Mouse (Mus musculus) heart, adult 18-20 months (tissue): ENCODE measurements at regions not wholly inside any gene's neighbourhood (a gene's known extent, or its start where the extent isn't known, plus 50 kb on each side); places are given as distances from the start of the nearest gene placed in this dataset.

Experiments
- DNase-seq, 2 experiments: peaks; one replicate each; pipeline ENCODE4 v3.0.0; 2021 to 2022; ENCODE audit warnings: mixed read lengths in 1 of 2

DNA sequence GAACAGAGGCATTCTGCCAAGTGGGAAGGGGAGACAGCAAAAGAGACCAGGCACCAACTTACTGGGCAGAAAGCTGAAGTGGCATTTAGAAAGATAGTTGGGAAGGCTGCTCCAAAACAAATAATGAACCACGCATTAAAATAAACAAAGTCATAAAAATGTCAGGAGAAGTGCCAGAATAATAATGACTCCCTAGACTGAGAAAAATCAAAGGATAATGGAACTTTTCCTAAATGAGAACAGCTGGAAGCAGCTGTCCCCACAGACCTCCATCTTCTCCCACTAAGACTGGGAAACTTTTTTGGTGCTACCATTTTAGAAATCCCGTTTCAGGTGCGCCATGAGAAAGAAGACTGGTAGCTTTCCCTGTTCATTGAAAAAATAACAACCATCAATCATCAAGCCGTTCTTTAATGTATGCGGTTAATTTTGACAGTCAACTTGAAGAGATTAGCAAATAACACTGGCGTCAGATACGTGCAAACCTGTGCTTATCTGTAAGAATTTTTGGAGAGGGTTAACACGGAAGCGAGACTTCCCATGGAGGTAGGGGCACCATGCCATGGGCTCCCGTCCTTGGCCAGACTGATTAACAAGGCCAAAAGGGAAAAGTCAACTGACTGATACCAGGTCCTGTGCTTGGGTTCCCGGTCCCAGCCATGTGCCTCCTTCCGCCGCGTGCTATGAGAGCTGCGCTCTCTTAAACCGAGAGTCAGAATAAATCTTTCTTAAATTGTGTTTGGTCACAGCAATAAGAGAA lies 286.1 kb upstream of the Id4 start:
- peak; percentile 6 to 8 for DNase-seq

DNA sequence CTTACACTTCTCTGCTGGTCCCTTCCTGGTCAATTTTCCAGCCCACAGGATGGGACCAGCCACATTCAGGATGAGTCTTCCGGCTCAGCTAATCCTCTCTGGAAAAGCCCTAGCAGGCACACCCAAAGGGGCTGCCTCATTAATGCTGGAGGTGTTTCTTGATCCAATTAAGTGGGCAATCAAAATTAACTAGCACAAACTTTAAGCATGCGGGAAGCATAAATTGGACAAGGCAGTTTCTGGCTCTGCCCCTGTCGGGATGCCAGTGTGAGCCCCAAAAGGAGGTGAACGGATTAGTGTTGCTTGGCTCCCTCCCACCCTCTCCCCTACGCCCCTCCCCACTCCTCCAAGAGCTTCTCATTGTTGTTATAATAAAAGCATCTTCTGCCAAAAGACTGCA lies 262.5 kb upstream of the Id4 start:
- DNase-seq: no peak

DNA sequence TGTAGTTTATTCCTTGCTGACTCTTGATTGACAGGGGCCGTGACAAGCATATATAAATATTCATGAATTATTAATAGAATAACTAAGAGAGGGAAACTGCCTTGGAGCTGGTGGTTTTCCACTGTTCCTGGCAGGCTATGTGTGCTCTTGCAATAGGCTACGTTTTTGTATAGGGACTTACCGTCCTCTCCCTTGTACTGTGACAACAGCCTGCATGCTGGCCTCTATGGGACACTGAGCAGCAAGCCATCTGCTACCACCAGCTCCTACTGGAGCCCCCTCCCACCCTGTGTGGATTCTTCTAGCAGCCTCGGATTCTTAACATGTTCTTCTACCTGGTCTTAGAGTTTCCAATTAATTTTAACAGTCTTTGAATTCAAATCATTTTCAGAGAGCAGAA lies 261.6 kb upstream of the Id4 start:
- no peak for DNase-seq

DNA sequence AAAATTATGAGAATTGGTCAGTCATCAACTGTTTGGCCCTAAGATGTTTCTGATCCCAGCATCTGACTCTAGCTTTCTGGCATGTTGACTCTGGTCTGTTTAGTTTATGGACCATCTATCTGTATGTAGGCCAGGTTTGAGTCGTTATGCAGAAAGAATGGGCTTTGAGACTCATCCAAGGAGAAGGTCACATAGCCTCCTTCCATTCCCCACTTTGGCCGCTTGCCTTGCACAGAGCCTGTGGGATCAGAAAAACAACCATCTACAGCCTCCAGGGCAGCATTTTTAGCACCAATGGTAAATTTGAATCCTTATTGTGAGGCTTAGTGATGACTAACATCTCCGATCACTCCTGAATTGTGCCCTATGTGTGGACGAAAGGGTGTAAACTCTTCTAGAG lies 257.9 kb upstream of the Id4 start:
- peak in 1 of 2 experiments; percentile 10 for DNase-seq

DNA sequence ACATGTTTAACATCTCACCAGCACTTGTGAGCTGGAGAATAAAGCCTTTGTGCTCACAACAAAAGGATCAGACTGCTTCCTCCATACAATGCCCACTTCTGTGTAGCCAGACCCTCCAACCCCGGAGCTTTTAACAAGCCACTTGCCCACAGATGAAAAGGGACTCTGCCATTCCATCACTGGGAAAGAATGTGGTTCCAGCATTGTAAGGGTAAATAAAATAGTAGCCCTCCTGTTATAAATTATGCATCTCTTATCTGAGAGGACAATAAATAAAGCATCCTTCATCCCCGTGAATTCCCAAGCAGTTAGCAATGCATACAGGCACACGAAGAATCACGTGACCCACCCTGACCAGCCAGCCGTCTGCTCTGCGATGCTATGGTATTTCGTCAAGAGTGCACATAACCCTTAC lies 247.7 kb upstream of the Id4 start:
- no peak for DNase-seq

DNA sequence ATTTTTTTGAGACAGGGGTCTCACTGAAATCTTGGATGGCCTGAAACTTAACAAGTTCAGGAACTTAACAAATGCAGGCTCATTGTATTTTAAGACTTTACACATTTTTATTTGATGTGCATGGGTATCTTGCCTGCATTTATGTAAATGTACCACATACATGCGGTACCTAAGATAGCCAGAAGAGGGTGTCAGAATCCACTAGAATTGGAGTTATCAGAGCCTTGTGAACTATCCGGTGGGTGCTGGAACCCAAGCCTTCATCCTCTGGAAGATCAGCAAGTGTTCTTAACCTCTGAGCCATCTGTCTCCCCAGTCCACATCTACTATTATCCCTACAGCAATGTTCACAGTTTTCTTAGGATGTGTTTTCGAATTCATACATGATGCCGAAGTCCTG lies 245.7 kb upstream of the Id4 start:
- DNase-seq: no peak

DNA sequence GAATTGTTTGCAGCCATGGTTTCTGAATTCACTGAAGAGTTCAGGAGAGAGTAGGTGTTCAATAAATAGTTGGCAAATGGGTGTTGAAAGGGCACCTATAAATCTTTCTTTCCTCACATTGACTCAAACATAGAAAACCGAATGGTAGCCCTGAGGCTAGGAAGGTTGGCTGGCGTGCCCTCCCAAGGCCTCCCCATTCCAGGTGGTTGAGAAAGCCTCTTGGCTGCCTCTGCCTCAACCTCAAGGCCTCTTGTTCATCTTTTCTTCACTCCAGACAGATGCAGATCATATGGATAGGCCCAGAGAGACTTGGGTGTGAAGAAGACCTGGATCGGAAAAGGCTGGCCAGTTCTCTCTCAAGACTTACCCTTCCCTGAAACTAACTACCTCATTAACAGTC lies 245.0 kb upstream of the Id4 start:
- DNase-seq: no peak

DNA sequence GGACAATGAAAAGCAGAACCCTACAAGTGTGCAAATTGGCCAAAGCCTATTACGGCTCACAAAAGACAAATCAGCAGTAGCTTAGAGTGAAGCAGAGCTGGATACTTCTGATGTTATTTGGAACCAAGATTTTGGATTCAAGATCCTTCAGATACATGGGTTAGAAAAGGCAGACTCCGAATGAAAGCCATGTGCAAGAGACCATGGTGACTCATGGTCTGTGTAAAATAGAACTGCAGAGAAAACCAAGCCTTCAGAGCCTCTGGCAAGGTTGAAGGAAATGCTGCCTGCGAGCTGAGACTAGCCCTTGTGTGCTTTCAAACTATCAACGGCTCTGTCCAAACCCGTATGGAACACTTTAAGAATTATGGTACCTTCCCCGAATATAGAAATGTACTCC lies 244.4 kb upstream of the Id4 start:
- DNase-seq: no peak

DNA sequence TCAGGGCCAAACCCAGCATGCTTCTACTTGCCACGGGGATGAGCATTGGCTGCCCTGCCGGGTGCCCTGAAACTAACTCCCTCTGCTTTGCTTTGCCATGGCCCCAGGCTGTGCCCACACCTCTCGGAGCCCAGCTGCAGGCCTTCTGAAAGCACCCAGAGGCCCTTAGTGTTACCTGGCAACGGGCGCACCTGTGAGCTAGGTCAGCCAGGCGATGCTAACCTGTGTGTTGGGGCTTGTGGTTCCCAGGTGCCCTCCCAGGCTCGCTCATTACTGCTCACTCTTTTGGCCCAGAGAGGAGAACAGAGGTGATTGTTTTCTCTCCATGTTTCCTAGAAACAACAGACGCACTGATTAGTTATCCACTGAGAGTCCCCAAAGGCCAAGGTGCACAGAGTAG lies 243.4 kb upstream of the Id4 start:
- DNase-seq: no peak

DNA sequence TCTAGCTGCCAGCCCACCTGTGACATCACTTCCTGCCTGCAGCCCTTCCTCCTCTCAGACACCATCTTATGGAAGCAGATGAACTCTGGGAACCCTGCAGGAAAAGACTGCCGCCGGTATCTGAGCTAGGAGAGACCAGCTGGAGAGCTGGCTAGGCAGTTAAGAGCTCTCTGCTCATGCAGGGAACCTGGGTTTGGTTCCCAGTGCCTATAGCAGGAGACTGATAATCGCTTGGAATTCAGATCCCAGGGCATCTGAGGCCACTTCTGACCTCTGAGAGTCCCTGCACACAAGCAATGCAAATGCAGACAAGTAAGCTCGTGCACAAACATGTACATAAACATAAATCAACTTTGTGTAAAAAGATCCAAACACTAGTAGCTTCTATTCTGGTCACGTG lies 242.4 kb upstream of the Id4 start:
- no peak for DNase-seq

DNA sequence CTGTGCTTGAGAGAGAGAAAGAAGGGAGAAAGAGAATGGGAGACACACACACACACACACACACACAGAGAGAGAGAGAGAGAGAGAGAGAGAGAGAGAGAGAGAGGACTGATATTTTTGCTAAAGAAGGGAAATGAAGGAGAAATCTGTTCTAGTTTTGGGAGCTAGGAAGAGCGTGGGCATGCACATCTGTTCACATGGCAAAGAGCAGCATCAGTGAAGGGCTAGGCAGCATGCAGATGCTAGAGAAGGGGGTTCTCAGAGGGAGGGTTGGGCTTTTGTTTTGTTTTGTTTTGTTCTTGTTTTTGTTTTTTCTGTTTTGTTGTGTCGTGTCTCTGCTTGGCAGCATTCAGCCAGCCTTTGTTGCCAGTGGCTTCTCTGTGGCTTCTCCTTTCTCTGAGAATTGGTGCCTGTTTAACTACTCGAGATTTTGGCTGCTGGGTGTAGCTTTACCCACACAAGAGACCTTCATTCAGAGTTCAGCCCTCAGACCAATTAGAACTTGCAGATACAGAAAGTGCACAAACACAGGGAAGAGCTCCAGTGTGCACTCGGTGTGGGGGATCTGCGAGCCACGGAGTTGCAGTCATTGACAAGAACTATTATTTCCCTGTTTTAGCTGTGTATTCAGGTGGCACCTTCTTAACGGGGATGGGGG lies 237.9 kb upstream of the Id4 start:
- DNase-seq: no peak

DNA sequence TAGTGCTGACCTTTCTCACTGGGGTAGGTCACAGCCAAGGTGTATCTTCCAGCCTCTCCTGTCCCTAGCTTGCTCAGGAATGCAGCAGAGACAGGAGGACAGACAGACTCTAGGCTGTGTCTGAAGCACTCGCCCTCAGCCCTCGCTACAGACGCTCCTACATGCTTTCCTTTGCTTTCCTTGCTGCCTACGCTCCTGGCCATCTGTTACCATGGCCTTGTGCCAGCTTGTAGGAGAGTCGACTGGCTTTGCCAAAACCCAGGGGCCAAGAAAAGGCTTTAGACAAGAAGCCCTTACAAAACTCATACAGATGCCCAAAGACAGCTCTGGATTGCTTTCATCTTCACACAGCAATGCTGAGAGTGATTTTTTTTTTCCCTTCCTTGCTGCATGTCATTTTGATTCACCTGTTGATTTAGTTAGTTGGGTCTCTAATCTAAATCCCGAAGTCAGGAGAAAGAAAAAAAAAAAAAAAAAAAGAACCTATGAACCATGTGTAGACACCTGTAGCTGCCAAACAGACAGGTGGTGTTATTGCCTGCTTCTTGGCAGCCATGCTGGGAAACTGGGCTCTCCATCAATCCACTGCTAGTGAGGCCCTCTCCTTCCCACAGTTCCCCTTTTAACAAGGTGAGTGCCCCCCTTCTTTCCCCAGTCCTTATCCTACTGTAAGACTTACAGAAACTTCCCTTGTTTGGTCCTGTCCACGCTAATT lies 233.1 kb upstream of the Id4 start:
- DNase-seq: peak; percentile 63 to 69

DNA sequence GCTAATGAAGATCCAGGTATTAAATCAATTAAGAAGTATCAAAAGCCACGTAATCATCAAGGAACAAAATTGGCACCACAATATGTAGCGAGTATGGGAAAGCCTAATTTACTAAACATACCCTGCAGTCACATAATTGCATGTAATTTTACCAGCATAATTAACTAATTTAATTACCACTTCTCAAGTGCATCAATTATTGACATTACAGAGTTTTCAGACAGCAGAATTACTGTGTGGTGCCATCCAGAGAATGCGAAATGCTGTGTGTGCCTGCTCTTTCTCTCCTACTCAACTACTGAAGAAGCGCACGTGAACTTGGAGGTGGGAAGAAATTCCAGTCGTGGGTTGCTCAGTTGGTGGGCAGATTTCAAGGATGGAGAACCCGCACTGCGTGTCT lies 229.5 kb upstream of the Id4 start:
- no peak for DNase-seq

DNA sequence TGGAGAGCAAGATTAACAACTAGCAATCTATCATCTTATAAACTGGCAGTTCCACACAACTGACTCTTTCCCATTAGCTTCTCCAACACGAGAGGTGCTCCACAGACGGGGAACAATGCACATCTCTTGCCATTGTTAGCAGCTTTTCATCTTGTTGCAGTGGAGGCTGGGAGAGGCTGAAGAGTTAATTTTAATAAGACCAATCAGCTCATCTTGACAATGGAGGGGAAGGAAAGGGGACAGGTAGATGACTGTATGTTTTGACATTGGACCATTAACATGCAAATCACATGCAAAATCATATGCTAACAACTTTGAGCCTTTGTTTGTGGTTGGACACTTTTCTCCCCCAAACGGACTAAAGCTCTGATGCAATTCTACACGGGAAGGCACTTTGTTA lies 218.9 kb upstream of the Id4 start:
- no peak for DNase-seq

DNA sequence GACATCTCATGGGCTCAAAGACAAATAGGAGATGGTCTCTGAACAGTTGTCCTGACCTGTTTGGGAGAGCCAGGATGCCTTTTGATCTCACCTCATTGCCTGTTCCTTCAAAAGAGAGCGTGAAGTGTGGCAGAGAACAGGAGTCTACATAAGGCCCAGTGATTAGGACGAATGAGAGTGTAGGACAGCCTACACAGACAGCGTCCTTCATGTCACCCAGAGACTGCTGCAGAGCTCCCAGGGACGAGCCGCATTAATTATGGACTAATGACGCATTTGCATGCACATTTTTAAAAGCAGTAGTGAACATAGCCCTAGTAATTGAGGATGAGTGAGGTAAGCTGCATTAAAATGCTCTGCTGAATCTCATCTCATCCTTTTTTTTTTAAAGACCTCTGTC lies 218.5 kb upstream of the Id4 start:
- DNase-seq: no peak

DNA sequence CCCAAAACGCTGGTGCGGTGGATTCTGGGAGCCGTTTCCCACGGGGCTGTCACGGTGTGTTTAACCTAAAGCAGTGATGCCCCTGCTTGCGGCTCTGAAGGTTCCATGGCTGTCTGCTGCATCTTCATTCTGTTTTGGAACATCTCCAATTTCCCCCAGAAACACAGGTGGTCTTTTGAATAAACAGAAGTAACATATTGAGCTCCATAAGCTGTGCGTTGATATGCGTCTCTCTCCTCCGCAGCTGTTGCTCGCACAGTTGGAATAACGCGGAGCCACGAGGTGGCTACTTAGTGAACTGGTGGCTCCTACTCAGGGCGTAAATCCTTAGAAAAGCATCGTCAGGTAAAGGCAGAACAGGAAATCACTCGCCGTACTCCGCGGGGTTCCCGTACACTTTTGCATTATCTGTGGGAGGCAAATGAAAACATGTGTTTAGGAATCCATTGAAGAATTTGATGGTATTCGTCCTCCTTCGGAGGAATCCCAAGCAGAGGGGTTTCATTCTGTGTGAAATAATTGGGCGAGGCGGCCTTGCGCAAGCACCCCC lies 214.8 kb upstream of the Id4 start:
- DNase-seq: no peak

DNA sequence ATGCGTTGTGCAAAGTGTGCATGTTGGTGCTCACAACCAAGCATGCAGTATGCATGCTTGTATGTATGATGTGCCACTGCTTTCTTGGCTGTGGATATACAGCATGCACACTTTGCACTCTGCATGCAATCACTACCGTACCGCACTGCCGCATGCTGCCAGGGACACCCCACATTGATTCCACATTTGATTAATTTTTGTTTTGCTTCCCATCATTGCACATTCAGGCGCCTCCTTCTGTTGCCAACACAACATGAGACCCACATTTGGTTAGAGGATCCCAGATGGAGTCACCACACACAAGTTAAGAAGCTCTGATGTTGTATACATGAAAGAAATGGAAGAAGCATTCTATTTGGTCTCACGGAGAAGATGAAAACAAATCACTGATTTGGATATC lies 211.2 kb upstream of the Id4 start:
- no peak for DNase-seq

DNA sequence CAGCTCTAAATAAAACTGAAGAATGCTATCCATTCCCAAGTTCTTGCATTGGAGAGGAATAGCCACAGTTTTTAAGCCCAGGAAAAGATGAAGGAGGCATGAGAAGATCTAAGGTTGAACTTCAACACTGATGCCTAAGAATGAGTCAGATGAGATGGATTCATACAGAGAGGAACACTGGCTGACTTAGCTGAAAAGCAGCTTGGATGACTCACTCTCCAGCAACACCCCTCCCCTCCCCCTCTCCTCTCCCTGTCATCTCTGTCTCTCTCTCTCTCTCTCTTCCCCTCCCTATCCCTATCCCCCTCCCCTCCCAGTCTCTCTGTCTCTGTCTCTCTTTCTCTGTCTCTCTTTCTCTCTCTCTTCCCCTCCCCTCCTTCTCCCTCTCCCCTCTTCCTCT lies 186.4 kb upstream of the Id4 start:
- no peak for DNase-seq

DNA sequence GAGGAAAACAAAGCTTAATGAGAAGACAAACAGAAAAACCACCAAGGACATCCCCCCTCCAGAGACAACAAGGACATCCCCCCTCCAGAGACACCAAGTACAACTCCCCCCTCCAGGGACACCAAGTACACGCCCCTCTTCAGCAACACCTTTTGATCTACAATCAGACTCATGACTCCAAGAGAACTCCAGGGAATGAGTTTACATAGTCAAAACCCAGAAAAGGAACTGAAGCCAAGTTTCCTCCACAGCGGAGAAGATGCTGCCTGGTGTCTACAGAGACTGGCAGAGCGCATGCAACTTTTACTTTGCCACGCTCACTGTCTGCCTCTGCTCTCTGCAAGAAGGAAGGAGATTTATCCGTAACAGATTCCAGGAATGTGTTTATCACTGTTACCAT lies 185.7 kb upstream of the Id4 start:
- DNase-seq: no peak

DNA sequence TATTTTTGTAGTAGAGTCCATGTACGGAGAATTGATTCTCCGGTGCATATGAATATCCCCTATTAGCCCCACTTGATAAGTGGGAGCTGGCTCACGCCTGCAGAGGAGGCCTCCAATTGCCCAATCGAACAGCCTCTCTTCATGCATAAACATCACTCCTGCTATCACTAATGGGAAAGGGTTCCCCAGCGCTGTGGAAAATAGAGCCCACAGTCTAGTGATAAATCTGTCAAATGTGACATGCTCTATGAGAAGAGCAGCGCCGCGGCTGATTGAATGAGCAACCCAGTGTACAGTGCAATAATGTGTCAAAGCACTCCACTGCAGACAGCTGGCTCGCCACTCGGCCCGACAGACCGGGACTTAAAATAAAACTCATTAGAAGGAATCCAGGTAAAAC lies 182.8 kb upstream of the Id4 start:
- DNase-seq: no peak

DNA sequence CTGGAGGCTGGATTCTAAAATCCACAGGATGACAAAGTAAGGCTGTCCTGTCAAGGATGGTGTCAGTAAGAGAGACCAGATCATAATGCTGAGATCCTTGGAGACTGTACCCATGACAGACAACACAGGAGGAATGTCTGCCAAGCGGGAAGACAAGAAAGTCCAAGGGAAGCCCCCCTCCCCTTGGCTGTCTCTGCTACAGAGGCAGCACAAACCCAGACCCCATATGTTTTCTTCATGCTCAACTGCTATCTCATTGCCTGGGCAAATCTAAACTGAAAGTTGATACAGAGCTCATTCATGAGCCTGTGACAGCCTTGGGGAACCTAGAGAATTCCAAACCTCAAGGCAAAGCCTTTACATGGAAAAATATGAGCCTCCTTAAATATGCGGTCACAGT lies 177.7 kb upstream of the Id4 start:
- no peak for DNase-seq

DNA sequence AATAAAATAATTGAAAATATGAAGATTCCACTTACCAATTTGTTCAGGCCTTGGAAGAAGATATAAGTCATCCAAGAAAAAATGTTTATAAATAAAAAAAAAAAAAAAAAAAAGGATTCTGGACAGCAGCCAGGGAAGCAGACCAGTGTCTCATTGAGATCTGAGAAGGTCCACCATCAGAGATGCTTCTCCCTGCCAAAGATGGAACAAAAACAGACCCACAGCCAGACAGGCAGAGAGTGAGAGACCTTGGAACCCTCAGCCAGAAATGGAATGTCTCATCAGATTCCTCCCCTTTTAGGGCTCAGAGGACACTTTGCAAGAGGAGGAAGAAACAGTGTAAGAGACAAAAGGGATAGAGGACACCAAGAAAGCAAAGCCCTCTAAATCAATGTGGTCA lies 177.2 kb upstream of the Id4 start:
- no peak for DNase-seq

DNA sequence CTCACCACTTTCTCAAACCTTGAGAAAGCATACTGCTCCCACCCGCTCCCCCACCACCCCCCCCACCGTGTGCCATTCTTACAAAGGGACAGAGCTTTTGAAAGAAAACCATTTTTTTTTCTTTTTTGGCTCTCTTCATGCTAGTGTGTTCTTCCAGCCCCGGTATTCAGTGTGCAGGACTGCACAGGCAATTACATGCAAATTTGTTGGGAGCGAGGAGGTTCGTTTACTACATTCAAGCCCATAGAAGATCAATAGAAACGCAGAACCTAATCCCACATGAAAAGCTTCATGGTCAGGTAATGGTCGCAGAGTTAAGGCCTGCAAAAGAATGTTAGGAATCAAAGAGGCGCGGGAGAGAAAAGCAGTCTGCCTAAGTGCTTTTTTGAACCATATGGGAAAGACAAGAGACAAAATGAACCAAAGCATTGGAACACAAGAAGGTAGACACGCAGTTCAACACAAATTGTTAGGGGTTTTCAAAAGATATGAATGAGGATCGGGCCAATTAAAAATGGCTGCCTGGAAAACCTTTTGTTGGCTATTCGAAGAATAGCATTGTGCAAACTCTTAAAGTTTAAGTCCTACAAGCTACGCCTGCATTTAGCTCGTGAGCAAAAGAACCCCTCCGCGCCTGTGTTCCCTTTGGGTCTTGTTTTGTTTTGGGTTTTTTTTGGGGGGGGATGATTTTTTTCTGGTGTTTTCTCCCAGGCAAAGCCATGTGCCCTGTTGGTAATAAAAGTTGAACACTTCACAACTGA lies 166.6 kb upstream of the Id4 start:
- DNase-seq: no peak
